Mouse (Mus musculus) neutrophil, adult 59 days (primary cell): ENCODE results near the gene Gm21820. TPM values are rescaled to one million over a fixed set of nuclear protein-coding genes. Genes with fewer than 3 reads are reported as not detected.

ENCODE experiments used
- total RNA-seq, 2 experiments: library from RNA; stranded (reverse); gene quantifications; 1 replicate in 1 of 2; 2 replicates in 1 of 2; pipeline ENCODE4 v1.2.4; 2023

Gm21820 gene
- total RNA-seq = not detected

GRCm38 (mm10) chrY:5249341-5249740 lies at the start of gene Gm21820:
TSS of gene Gm21820 (minus strand) at chrY:5249441.

Other genes with a start within 250 kb of the Gm21820 start
- not detected for gene Gm20918, start 205.5 kb downstream of the Gm21820 start, total RNA-seq